Mouse (Mus musculus) midbrain, embryonic 11.5 days (tissue): ENCODE results near the gene Sipa1l1. TPM values are rescaled to one million over a fixed set of nuclear protein-coding genes. Genes with fewer than 3 reads are reported as not detected.

Source experiments
- ATAC-seq: fragments of 200-750 bp; cut with Nextera tagmentation; 2 replicates; pipeline ENCODE4 v1.8.0; 2017; ENCODE audit warnings: moderate TSS enrichment, moderate library complexity; ENCODE audit not compliant: low FRiP score
- DNase-seq: peaks from one replicate; pipeline ENCODE4 v3.0.0; 2015; ENCODE audit warnings: low spot score; ENCODE audit errors: missing footprints
- H3K27ac ChIP-seq: fragments of 300-500 bp; sonication (generic); 2 replicates; pipeline ENCODE4 v1.5.1; 2014; ENCODE audit warnings: low read depth, low read length
- H3K27me3 ChIP-seq: fragments of 300-500 bp; sonication (generic); 2 replicates; pipeline ENCODE4 v1.6.1; 2014; ENCODE audit warnings: mild to moderate bottlenecking, low read length, moderate library complexity, mixed read lengths; ENCODE audit not compliant: control insufficient read depth, insufficient read depth
- H3K36me3 ChIP-seq: fragments of 300-500 bp; sonication (generic); 2 replicates; pipeline ENCODE4 v1.6.1; 2014; ENCODE audit warnings: mild to moderate bottlenecking, low read length, moderate library complexity, mixed read lengths; ENCODE audit not compliant: control insufficient read depth, insufficient read depth
- H3K4me1 ChIP-seq: fragments of 300-500 bp; sonication (generic); 2 replicates; pipeline ENCODE4 v1.6.1; 2014; ENCODE audit warnings: low read length; ENCODE audit not compliant: control insufficient read depth, insufficient read depth
- H3K4me2 ChIP-seq: fragments of 300-500 bp; sonication (generic); 2 replicates; pipeline ENCODE4 v1.6.1; 2014; ENCODE audit warnings: mild to moderate bottlenecking, moderate library complexity
- H3K4me3 ChIP-seq: fragments of 300-500 bp; sonication (generic); 2 replicates; pipeline ENCODE4 v1.5.1; 2014; ENCODE audit warnings: low read depth, low read length
- H3K9ac ChIP-seq: fragments of 300-500 bp; sonication (generic); 2 replicates; pipeline ENCODE4 v1.6.1; 2014; ENCODE audit warnings: low read length
- H3K9me3 ChIP-seq: fragments of 300-500 bp; sonication (generic); 2 replicates; pipeline ENCODE4 v1.6.1; 2016; ENCODE audit warnings: low read length; ENCODE audit not compliant: control insufficient read depth
- WGBS: fragments of 180-500 bp; shearing (Covaris S2); extraction: QIAGEN DNeasy Blood & Tissue Kit; methylation state at CpG from one replicate; pipeline ENCODE4 v1.1.7; 2014; 5-methylcytosine and 5-hydroxymethylcytosine counted together
- polyA plus RNA-seq: library from polyadenylated mRNA; unstranded; fragments of >200 nt; fragmentation: Nextera tagmentation; extraction: Ambion mirVana; gene quantifications from 2 replicates; pipeline ENCODE4 v1.2.1, GENCODE M21; 2014

Gene Sipa1l1
- polyA plus RNA-seq, 1 experiment from 2014 or later, result 24.1 TPM

DNA sequence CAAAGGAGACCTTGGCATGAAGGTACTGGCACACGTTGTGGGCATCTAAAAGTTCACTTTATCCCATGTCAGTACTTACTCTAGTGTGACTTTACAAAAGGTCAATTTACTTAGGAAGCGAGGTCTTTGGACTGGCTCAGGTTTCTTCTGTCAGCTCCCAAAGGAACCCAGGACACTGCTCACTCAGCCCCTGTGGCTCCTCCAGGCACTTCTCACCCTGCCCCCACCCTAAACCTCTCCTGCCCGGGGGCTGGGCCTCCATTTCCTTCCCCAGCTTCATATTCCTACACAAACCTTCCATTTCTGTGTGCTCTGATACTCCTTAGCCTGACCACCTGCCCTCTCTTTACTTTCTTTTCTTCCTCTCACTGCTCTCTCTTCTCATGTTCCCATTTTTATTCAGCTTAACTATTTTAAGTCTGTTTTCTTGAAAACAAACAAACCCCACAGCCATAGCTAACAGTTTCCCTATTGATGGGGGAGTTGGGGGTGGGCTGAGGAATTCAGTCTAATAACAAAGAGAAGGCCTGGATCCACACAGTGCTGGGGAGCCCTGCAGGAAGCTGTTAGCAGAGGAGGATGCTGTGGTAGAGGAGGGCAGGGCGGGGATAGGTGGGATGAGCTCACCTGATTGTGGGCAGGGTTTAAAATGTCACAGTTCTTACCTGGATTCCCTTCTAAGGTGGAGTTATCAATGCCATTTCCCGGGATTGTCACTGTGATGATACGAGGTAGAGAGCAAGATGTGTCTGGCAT, 57.4 kb downstream of the Sipa1l1 start:
- Histone ChIP-seq H3K4me1 (peaks cover 7% of the 10 kb centered on the region), H3K27me3 (no peaks in the 10 kb centered on the region), H3K36me3 (no peaks in the 10 kb centered on the region), H3K4me3 (no peak overlapping the region), H3K9ac (no peak overlapping the region), H3K9me3 (no peaks in the 10 kb centered on the region), H3K27ac (no peak overlapping the region), H3K4me2 (no peak overlapping the region)
- DNase-seq, result no peak
- WGBS, result 54% methylated on average over 6 of the region's 6 CpGs
- no peak for ATAC-seq

GRCm38 (mm10) chr12:82230127-82230526, 61.0 kb downstream of the Sipa1l1 start:
- H3K27ac ChIP-seq, result no peak overlapping the region
- ATAC-seq (no peak), DNase-seq (no peak)
- H3K9me3 ChIP-seq, result no peaks in the 10 kb centered on the region
- no peaks in the 10 kb centered on the region for H3K36me3 ChIP-seq
- H3K4me2 ChIP-seq, result no peak overlapping the region
- no peaks in the 10 kb centered on the region for H3K27me3 ChIP-seq
- H3K4me1 ChIP-seq, result peaks cover 11% of the 10 kb centered on the region
- no peak overlapping the region for H3K4me3 ChIP-seq
- no peak overlapping the region for H3K9ac ChIP-seq
- WGBS, result 82% methylated on average over 4 of the region's 4 CpGs

DNA sequence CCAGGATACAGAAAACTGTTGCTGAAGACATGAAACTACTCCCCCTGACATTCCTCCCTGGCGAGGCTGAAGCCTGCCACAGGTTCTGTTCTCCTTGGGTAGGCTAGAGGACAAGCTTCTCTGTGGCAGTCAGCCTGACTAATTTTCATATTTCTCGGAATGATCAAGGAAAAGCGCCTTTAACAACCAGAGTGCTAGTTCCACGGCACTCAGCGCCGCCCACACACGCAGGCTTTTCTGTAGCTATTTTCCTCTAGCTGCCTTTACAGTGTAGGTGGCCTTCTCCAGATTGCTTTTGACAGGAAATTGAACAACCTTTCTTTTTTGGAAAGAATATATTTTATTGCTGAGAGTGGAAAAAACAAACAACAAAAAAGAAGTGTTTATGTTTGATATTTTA, 62.1 kb downstream of the Sipa1l1 start:
- H3K4me3 ChIP-seq, result no peak overlapping the region
- DNase-seq (peak; percentile 79), ATAC-seq (no peak)
- no peak overlapping the region for H3K4me2 ChIP-seq
- H3K4me1 ChIP-seq, result peaks cover 7% of the 10 kb centered on the region
- no peaks in the 10 kb centered on the region for H3K36me3 ChIP-seq
- H3K27ac ChIP-seq, result no peak overlapping the region
- 83% methylated on average over 7 of the region's 7 CpGs for WGBS
- no peaks in the 10 kb centered on the region for H3K27me3 ChIP-seq
- no peaks in the 10 kb centered on the region for H3K9me3 ChIP-seq
- no peak overlapping the region for H3K9ac ChIP-seq

GRCm38 (mm10) chr12:82233177-82233576, 64.1 kb downstream of the Sipa1l1 start:
- Histone ChIP-seq H3K27me3 (no peaks in the 10 kb centered on the region), H3K4me1 (peaks cover 4% of the 10 kb centered on the region; the same call in 1 of the 2 replicates), H3K9me3 (no peaks in the 10 kb centered on the region), H3K9ac (no peak overlapping the region), H3K4me3 (no peak overlapping the region), H3K27ac (no peak overlapping the region), H3K4me2 (no peak overlapping the region), H3K36me3 (no peaks in the 10 kb centered on the region)
- peak; percentile 31 for DNase-seq
- WGBS, result 96% methylated on average over 3 of the region's 3 CpGs
- ATAC-seq, result no peak

- Histone ChIP-seq H3K9me3 (no peaks in the 10 kb centered on the region), H3K27me3 (no peaks in the 10 kb centered on the region), H3K9ac (no peak overlapping the region), H3K27ac (no peak overlapping the region), H3K4me3 (no peak overlapping the region), H3K4me1 (peaks cover 4% of the 10 kb centered on the region; the same call in 1 of the 2 replicates), H3K36me3 (no peaks in the 10 kb centered on the region), H3K4me2 (no peak overlapping the region)
- ATAC-seq, result no peak
- 92% methylated on average over 14 of the region's 14 CpGs for WGBS
- DNase-seq, result peak; percentile 82
These were observed 65.5 kb downstream of the Sipa1l1 start for GRCm38 (mm10) chr12:82234463-82235223.

- no peaks in the 10 kb centered on the region for H3K9me3 ChIP-seq
- WGBS, result 94% methylated on average over 4 of the region's 4 CpGs
- ATAC-seq, result no peak
- H3K36me3 ChIP-seq, result no peaks in the 10 kb centered on the region
- no peak for DNase-seq
- H3K9ac ChIP-seq, result no peak overlapping the region
- H3K4me3 ChIP-seq, result no peak overlapping the region
- no peak overlapping the region for H3K27ac ChIP-seq
- no peaks in the 10 kb centered on the region for H3K27me3 ChIP-seq
- peaks cover 2% of the 10 kb centered on the region; the same call in 1 of the 2 replicates for H3K4me1 ChIP-seq
- H3K4me2 ChIP-seq, result no peak overlapping the region
These were observed 68.0 kb downstream of the Sipa1l1 start for GRCm38 (mm10) chr12:82237095-82237494.

DNA sequence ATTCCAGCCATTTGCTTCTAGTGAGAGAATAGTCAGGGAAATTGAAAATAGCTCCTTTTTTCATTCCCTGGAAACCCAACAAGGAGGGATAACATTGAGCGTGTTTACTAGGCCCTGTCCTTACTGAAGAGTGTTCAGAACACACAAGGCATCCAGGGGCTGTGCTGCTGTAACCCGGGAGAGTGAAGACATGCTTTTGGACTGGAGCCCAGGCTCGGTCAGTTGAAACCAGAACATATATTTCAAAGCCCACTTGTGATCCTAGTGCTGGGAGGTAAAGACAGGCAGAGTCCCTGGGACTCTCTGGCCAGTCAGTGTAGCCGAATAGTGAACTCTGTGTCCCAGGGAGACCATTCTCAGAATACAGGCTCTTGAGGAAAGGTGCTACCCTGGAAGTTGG, 68.8 kb downstream of the Sipa1l1 start:
- no peaks in the 10 kb centered on the region for H3K36me3 ChIP-seq
- H3K9me3 ChIP-seq, result no peaks in the 10 kb centered on the region
- no peak overlapping the region for H3K27ac ChIP-seq
- no peak overlapping the region for H3K4me3 ChIP-seq
- H3K4me2 ChIP-seq, result no peak overlapping the region
- ATAC-seq (no peak), DNase-seq (peak; percentile 35)
- no peak overlapping the region for H3K9ac ChIP-seq
- whole genome bisulfite sequencing, result 75% methylated on average over 4 of the region's 4 CpGs
- H3K27me3 ChIP-seq, result no peaks in the 10 kb centered on the region
- no peaks in the 10 kb centered on the region for H3K4me1 ChIP-seq

DNA sequence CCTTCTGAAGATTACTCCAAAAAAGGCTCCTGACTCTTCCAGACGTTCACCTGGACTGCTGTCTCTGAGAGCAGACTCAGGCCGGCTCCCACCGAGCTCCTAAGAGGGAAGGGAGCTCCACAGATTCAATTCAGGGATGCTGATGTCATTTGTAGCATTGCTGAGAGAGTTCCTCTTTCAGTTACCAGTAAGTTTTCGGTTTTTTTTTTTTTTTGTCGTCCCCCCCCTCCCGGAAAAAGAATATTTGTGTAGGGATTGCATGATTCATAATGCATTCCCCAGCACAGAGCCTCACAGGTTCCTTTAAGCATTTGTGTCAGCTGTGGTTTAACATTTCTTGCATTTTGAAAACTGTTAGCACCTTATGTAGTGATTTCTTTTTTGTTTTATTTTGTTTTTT, 71.6 kb downstream of the Sipa1l1 start:
- DNase-seq (no peak), ATAC-seq (no peak)
- 81% methylated on average over 5 of the region's 6 CpGs for WGBS
- H3K4me1 ChIP-seq, result no peaks in the 10 kb centered on the region
- H3K27me3 ChIP-seq, result no peaks in the 10 kb centered on the region
- no peak overlapping the region for H3K9ac ChIP-seq
- H3K4me3 ChIP-seq, result no peak overlapping the region
- no peaks in the 10 kb centered on the region for H3K36me3 ChIP-seq
- H3K27ac ChIP-seq, result no peak overlapping the region
- no peak overlapping the region for H3K4me2 ChIP-seq
- no peaks in the 10 kb centered on the region for H3K9me3 ChIP-seq

DNA sequence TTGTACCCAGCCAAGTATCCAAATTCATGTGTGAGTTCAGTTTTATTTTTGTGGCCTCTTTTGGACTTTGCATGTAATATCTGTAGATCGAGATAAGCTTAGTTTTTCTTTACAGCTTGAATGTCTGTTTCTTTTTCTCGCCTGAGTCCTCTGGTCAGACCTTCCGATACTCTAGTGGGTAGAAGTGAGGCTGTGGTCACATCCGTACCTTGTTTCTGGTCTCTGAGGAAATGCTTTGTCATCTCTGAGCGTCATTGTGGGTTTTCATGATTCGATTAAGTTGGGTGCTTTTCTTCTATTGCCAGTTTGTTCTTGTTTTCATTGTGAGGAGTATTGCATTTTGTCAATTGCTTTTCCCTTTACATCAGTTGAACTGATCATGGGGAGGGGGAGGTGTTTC, 76.1 kb downstream of the Sipa1l1 start:
- no peaks in the 10 kb centered on the region for H3K27me3 ChIP-seq
- H3K9ac ChIP-seq, result no peak overlapping the region
- H3K9me3 ChIP-seq, result no peaks in the 10 kb centered on the region
- no peaks in the 10 kb centered on the region for H3K4me1 ChIP-seq
- H3K4me2 ChIP-seq, result no peak overlapping the region
- no peaks in the 10 kb centered on the region for H3K36me3 ChIP-seq
- ATAC-seq (no peak), DNase-seq (peak; percentile 44)
- H3K27ac ChIP-seq, result no peak overlapping the region
- 95% methylated on average over 6 of the region's 6 CpGs for WGBS
- no peak overlapping the region for H3K4me3 ChIP-seq
